Mouse (Mus musculus) spleen, embryonic (tissue): Measurements from ENCODE around the gene Sox12.
"Not testable (repeated sequence)": the region's sequence is repeated elsewhere in the genome, so short reads cannot be mapped to it uniquely, and the experiment has no call there.

Source experiments
- CTCF ChIA-PET: fragments of 350-600 bp; sonication (Branson Sonifier 250); formaldehyde crosslinking; loops from one replicate; lab custom pipeline; 2022; lab: Charles Lee

Sox12 gene

GRCm38 (mm10) chr2:152397680-152398435, at the start of gene Sox12:
TSS of gene Sox12 (minus strand) at chr2:152398063.
- CTCF ChIA-PET: no interaction called here

- CTCF ChIA-PET: interaction anchor here (0.6 kb wide), 1 partner anchor 21 kb away, joined by 5 read pairs; no protein-coding TSS in a partner anchor
These were observed 49.6 kb upstream of the Sox12 start for GRCm38 (mm10) chr2:152447461-152447860.

- CTCF ChIA-PET: no interaction called here
These were observed 48.8 kb upstream of the Sox12 start for GRCm38 (mm10) chr2:152446642-152447041.

DNA sequence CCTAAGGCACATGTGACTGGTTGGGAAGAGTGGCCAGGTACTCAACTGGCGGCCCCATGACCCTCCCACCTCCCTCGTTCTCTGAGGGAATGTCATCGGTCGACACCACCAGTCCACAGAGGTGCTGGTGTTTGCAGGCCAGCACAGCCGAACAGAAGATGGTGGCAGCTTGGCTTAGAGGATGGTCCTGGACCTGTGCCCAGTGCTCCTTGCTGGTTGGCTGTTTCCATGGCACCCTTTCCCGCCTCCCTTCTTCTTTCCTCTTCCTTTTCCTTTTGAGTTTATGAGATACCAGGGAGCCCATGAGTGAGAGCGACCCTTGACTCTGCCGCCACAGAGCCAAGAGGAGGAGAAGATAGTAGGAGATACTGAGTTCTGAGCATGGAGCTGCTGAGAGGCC, 45.4 kb upstream of the Sox12 start:
- CTCF ChIA-PET: no interaction called here

GRCm38 (mm10) chr2:152442322-152442721, 44.5 kb upstream of the Sox12 start:
- CTCF ChIA-PET: no interaction called here

- CTCF ChIA-PET: interaction anchor here (0.7 kb wide), 1 partner anchor 16 kb away, joined by 7 read pairs; no protein-coding TSS in a partner anchor
These were observed 42.0 kb upstream of the Sox12 start for GRCm38 (mm10) chr2:152439833-152440232.

DNA sequence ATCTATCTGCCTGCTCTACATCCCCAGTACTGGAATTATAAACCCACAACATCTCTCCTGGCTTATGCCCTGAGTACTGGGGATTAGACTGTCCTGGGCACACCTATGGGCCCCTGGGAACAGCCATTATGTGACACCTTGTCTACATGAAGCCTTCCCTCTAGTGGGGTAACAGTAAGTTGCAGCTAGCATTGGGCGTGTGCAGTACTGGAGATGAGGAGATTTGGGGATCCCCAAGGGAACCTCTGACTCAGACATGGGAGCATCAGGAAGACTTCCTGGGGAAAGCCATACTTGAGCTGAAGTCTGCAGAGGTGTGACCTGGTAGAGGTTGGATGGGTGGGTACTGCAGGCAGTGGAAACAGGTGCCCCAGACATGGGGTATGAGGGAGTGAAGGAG, 41.1 kb upstream of the Sox12 start:
- CTCF ChIA-PET: interaction anchor here (0.7 kb wide), 1 partner anchor 15 kb away, joined by 7 read pairs; no protein-coding TSS in a partner anchor

- CTCF ChIA-PET: interaction anchor here (0.6 to 1.4 kb wide), 4 partner anchors 8 to 94 kb away, joined by 3 to 8 read pairs (median 4); partner anchors contain the start of gene Trib3
These were observed 39.4 kb upstream of the Sox12 start for GRCm38 (mm10) chr2:152436983-152437860.

DNA sequence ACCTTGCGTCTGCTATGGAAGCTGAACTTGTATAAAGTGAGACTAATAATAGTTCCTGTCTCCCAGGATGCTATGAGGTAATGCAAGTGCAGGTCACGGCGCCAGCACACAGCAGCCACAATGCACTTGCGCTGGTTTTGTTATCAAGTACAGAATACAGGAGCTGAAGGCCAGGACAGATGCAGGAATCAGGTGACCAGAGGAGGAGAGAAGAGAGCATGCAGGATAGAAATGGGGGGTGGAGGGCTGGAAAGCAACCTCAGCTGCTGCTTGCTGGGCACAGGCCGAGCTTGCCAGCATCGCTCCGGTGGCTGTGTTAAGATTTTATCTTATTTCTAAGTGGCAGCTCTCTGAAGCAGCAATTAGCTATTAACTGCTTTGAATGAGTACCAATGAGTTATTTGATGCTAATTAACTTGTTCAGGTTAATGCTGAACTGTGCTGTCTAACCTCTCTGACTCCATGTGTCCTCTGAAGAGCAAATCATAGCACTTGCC, 38.6 kb upstream of the Sox12 start:
- CTCF ChIA-PET: interaction anchor here (0.9 kb wide), 1 partner anchor 41 kb away, joined by 4 read pairs; no protein-coding TSS in a partner anchor

GRCm38 (mm10) chr2:152428481-152428880, 30.6 kb upstream of the Sox12 start:
- CTCF ChIA-PET: not testable (repeated sequence)

DNA sequence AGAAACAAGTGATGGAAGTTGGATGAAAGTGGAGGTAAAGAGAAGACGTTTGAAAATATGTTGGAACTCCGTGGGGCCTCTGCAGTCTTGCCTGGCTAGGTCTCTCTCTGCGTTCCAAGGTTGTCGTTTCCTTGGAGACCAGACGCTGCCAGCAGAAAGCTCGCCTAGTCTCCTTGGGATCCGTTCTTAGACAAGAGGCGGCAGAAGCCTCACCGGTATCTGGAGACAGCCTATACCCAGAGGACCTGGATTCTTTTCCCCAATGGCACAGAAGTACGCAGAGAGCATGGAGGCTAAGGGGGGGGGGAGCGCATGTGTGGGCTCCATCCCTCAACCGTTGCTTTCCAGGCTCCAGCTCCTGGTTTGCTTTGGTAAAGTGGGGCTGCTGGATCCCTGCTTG, 29.6 kb upstream of the Sox12 start:
- CTCF ChIA-PET: no interaction called here

GRCm38 (mm10) chr2:152415786-152416185, 17.9 kb upstream of the Sox12 start:
- CTCF ChIA-PET: interaction anchor here (0.6 kb wide), 1 partner anchor 52 kb away, joined by 7 read pairs; no protein-coding TSS in a partner anchor

DNA sequence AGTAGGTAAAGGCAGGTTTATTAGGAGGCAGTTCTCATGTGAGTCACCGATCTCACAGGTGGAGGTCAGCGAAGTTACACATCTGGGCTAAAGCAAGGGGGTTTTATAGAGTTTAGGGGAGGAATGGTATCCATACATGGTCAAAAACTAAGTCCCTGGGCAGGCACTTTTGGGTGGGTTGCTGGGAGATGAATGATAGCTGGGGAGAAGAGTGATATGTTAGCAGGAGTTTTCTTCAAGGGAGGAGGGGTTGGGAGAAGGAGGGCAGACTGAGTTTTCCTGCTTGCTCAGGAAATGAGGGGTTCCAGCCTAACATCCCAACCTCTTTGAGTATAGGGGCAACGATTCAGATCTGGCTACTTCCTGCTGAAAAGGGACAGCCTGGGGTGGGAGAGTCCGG, 17.4 kb upstream of the Sox12 start, which contains the start of gene 6820408C15Rik:
Gene 6820408C15Rik (plus strand): TSS at position 301 of the 400 bp plus-strand sequence.
- CTCF ChIA-PET: interaction anchor here (0.5 kb wide), 1 partner anchor 36 kb away, joined by 12 read pairs; no protein-coding TSS in a partner anchor

DNA sequence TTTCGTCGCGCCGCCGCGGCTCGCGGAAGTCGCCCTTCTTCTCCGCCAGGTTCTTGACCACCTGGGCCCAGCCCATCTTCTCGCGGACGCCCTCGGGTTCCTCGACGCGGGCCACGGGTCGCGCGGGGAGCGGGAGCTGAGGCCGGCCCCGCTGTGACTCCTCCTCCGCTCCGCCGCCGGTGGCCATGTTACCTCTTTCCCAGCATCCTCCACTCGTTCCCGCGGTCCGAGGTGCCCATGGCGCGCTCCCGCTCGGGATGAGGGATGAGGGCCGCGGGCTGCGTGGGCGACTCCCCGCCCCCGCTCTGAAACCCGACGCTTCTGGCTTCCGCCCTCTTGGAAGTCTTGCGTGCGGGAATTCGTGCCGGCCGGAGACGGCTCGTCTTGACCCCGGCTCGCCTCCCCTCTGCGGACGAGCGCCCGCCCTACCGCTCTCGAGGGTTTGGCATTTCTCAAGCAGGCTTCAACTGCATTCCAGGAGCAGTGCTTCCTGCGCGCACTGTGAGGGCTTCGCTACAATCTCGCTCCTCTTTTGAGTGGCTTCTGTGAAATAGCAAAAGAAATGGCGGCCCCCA, 16.8 kb upstream of the Sox12 start, which contains the start of gene Zcchc3:
Gene Zcchc3 (minus strand): TSS at position 437 of the 575 bp plus-strand sequence.
- CTCF ChIA-PET: interaction anchor here (0.5 kb wide), 1 partner anchor 36 kb away, joined by 12 read pairs; no protein-coding TSS in a partner anchor

- CTCF ChIA-PET: no interaction called here
These were observed 16.1 kb upstream of the Sox12 start for GRCm38 (mm10) chr2:152413765-152414584.

DNA sequence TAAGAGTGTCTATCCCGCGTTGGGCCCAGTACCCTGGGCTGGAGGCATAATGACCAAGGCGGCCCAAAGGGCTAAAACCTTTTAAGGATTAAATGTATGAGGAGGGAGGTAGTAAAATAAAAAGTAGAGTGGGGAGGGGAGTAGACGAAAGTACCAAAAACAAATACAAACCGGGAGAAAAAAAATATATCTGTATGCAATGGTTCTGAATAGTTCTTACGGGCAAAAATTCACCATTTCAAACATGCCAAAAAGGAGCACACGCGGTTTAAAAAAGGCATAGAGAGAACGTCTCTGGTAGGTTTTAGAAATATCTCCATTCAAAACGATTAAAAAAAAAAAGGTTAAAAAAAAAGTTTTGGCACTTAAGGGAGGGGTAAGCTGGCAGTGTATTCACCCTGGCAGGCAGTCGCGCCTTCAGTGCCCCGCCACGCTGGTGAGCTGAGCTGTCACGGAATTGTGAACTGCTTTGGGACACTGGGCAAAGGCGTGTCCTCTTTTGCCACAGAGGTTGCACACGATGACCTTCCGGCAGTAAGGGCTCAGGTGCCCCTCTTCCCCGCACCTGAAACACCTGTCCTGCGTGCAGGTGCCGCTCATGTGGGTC, 15.4 kb upstream of the Sox12 start:
- CTCF ChIA-PET: no interaction called here

DNA sequence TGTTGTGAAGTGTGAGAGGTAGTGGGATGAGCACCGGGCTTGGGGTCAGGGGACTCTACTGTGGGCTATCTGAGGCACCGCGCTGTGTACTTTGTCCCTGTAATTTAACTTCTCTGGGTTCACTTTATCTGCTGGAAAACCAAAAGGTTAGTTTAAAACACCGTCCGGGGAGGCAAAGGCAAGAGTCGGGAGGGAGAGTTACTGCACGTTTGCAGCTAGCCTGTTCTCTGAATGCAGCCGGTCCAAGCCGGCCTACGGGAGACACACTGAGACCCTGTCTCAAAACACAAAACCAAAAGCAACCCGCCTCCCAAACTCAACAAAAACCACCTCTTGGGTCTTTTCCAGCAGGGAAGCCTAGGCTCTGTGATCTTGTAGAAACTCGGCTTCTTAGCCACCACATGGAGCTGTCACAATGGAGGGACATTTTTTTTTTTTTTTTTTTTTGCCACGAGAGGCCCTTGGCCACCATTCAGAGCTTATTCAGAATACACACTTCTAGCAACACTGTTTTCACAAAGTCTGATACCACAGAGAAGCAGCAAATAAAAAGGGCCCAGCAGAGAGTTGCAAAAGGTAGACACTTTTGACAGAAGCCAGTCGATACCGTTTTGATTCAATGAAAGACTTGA, 14.8 kb upstream of the Sox12 start:
- CTCF ChIA-PET: no interaction called here

DNA sequence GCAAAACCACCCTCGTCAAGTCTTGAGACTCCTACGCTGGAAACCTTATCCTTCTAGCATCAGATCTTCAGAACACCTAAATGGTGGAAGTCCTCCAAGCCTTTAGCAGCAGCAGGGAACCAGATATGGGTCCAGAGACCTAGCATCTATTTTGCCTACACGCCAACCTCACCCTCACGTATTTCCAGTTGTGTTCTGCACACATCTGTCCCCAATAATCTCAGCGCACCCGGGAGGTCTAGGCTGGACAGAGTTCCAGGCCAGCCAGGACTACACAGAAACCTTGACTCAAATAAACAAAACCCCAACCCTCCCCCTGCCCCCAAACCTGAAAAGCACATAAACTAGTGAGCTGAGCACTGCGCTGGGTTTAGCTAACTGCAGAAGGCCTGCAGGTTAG, 13.6 kb upstream of the Sox12 start:
- CTCF ChIA-PET: no interaction called here

DNA sequence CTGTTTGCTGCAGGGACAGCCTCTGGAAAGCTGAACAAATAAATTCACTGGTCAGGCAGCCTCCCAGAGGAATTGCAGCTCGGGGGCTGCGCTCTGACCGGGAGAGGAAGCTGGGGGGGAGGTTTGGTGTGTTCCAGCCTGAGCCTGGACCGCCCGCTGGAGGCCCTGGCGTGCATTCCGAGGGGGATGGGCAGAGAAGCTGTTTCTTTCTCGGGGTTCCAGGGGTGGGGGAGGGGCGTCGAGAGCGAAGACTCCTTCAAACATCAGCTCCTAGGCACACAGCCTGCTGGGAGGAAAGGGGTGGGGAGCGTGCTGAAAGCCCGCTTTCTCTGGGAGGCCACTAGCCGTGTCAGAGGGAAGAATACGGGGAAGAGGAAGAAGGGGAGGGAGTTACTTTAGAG, 13.1 kb upstream of the Sox12 start:
- CTCF ChIA-PET: no interaction called here
